8 mouse cellular contexts compared by ENCODE assay signal in the genomic region with DNA sequence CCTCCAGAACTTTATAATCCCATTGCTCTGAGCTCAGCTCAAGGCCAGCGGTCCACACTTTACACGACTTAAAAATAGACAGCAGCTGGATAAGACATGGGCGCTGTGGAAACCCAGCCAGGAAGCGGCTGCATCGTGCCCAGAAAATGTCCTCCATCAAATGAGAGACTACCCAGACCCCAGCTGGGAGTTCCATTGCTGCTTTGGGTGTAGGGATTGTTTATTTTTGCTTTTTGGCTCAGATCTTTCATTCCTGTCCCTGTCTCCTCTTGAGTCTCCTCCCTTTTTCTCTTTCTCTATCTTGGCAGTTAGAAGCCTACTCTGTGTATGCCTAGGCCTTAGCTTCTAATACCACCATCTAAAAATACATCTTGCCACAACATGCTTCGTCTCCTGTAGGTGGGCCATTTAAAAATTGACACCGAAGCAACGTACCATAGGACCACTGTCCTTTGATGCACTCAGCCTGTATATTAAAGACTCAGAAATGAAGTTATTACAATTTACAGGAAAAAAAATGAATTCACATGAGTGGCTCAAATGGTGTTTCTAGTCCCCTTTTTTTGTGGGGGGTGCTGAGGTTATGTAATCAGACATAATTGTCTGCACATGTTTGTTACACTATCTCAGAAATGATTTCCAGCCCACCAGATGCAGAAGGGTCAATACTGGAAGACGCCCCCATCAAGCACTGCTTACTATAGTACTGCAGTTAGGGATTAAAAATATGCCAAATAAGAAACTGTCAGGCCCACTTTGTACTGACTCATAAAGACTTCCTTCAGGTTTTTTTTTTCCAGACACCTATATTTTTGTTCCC.
DNase-seq lines count a peak whose midpoint lies in the region; ATAC-seq and TF ChIP-seq lines count a peak whose summit lies in the region.

No protein-coding gene starts in this region.

- 0 out of 2 replicates have a peak, but pooled peaks have one; percentile 10 for TF ChIP-seq CTCF in lung, embryonic 14.5 days (IDR thresholded peaks at IDR 0.05; ENCODE audit: low read depth)

- H3K27ac ChIP-seq in embryonic facial prominence, embryonic 11.5 days (replicated peaks; ENCODE audit: low read depth, low read length), result no peak overlapping the region
- no peak overlapping the region for H3K27ac ChIP-seq in embryonic facial prominence, embryonic 10.5 days (replicated peaks)
- peak overlapping the region; percentile 61 to 68 for H3K27ac ChIP-seq in heart, embryonic 14.5 days (replicated peaks in 1 of 2; ENCODE audit: control insufficient read depth in 1 of 2, insufficient read depth in 1 of 2, low read depth in 2 of 2, low read length in 2 of 2)
- peak overlapping the region; percentile 87 for H3K27ac ChIP-seq in lung, embryonic 14.5 days (ENCODE audit: low read depth)

- H3K9ac ChIP-seq in embryonic facial prominence, embryonic 11.5 days (replicated peaks; ENCODE audit: low read length), result no peak overlapping the region
- H3K9ac ChIP-seq in heart, embryonic 14.5 days (ENCODE audit: low read length), result no peak overlapping the region
- no peak overlapping the region for H3K9ac ChIP-seq in lung, embryonic 14.5 days

- ATAC-seq in embryonic facial prominence, embryonic 11.5 days (replicated peaks; ENCODE audit: insufficient number of reproducible peaks, low FRiP score, low TSS enrichment, low read depth), result no peak
- peak; percentile 87 for ATAC-seq in heart, embryonic 14.5 days (ENCODE audit: insufficient number of reproducible peaks, insufficient read depth, low FRiP score, low read depth)
- peak; percentile 92 for ATAC-seq in lung, embryonic 14.5 days (ENCODE audit: insufficient read depth)
- ATAC-seq in megakaryocyte, adult 5-6 weeks (ENCODE audit: poor library complexity, severe bottlenecking), result no peak

- H3K4me3 ChIP-seq in embryonic facial prominence, embryonic 11.5 days (ENCODE audit: low read depth, low read length), result no peak overlapping the region
- no peak overlapping the region for H3K4me3 ChIP-seq in embryonic facial prominence, embryonic 10.5 days
- H3K4me3 ChIP-seq in heart, embryonic 14.5 days (ENCODE audit: control insufficient read depth in 1 of 2, insufficient read depth in 1 of 2, low read depth in 1 of 2, low read length in 2 of 2), result no peak overlapping the region
- no peak overlapping the region for H3K4me3 ChIP-seq in lung, embryonic 14.5 days (ENCODE audit: low read depth, low read length)

- H3K27me3 ChIP-seq in embryonic facial prominence, embryonic 11.5 days (ENCODE audit: control insufficient read depth, insufficient read depth, low read length), result no peaks in the 10 kb centered on the region
- no peaks in the 10 kb centered on the region for H3K27me3 ChIP-seq in embryonic facial prominence, embryonic 10.5 days (replicated peaks; ENCODE audit: low read depth, poor library complexity, severe bottlenecking)
- no peaks in the 10 kb centered on the region for H3K27me3 ChIP-seq in heart, embryonic 14.5 days (ENCODE audit: control insufficient read depth, insufficient read depth, low read length)
- no peaks in the 10 kb centered on the region for H3K27me3 ChIP-seq in lung, embryonic 14.5 days (ENCODE audit: insufficient read depth, low read length)

- H3K9me3 ChIP-seq in embryonic facial prominence, embryonic 11.5 days (replicated peaks; ENCODE audit: control insufficient read depth, low read length), result no peaks in the 10 kb centered on the region
- H3K9me3 ChIP-seq in embryonic facial prominence, embryonic 10.5 days, result no peaks in the 10 kb centered on the region
- no peaks in the 10 kb centered on the region for H3K9me3 ChIP-seq in heart, embryonic 14.5 days (ENCODE audit: control insufficient read depth, low read length)
- no peaks in the 10 kb centered on the region for H3K9me3 ChIP-seq in lung, embryonic 14.5 days (ENCODE audit: low read depth, low read length)

- no peak overlapping the region for H3K4me2 ChIP-seq in embryonic facial prominence, embryonic 11.5 days (ENCODE audit: low read depth, low read length)
- H3K4me2 ChIP-seq in heart, embryonic 14.5 days (ENCODE audit: low read length), result no peak overlapping the region
- H3K4me2 ChIP-seq in lung, embryonic 14.5 days, result no peak overlapping the region

- peaks cover 9% of the 10 kb centered on the region for H3K36me3 ChIP-seq in embryonic facial prominence, embryonic 11.5 days (replicated peaks; ENCODE audit: control insufficient read depth, insufficient read depth, low read depth, low read length)
- H3K36me3 ChIP-seq in embryonic facial prominence, embryonic 10.5 days (replicated peaks), result peaks cover 76% of the 10 kb centered on the region
- peaks cover 54% of the 10 kb centered on the region for H3K36me3 ChIP-seq in heart, embryonic 14.5 days (ENCODE audit: control insufficient read depth, insufficient read depth, low read length)
- H3K36me3 ChIP-seq in lung, embryonic 14.5 days (ENCODE audit: insufficient read depth), result peaks cover 43% of the 10 kb centered on the region

- DNase-seq in embryonic facial prominence, embryonic 11.5 days (ENCODE audit: low spot score), result peak; percentile 59
- no peak for DNase-seq in embryonic facial prominence, embryonic 10.5 days (ENCODE audit: low spot score)
- DNase-seq in 3T3-L1 (ENCODE audit: low read depth, low spot score), result peak; percentile 8
- peak; percentile 92 for DNase-seq in lung, embryonic 14.5 days
- DNase-seq in urinary bladder, postnatal 4 days (ENCODE audit: low spot score in 2 of 2), result peak; percentile 71 to 77
- DNase-seq in cerebellum, adult 11-12 months, result no peak

- no peaks in the 10 kb centered on the region for H3K4me1 ChIP-seq in embryonic facial prominence, embryonic 11.5 days (ENCODE audit: control insufficient read depth, insufficient read depth, low read length)
- peaks cover 24% of the 10 kb centered on the region for H3K4me1 ChIP-seq in embryonic facial prominence, embryonic 10.5 days
- peaks cover 12 to 37% of the 10 kb centered on the region in 2 experiments for H3K4me1 ChIP-seq in heart, embryonic 14.5 days (ENCODE audit: control insufficient read depth in 2 of 2, insufficient read depth in 2 of 2, low read length in 2 of 2)
- H3K4me1 ChIP-seq in lung, embryonic 14.5 days (ENCODE audit: insufficient read depth), result peaks cover 21% of the 10 kb centered on the region; the same call in 1 of the 2 replicates

- WGBS in embryonic facial prominence, embryonic 11.5 days, result 72% methylated on average over 9 of the region's 9 CpGs
- 84% methylated on average over 9 of the region's 9 CpGs for WGBS in embryonic facial prominence, embryonic 10.5 days
- WGBS in heart, embryonic 14.5 days, result 28% methylated on average over 9 of the region's 9 CpGs
- WGBS in lung, embryonic 14.5 days, result 34% methylated on average over 9 of the region's 9 CpGs

Comparison
In these comparisons a context has a peak if more than half of its experiments do, and no peak if none do; other contexts are left out.
1. DNase-seq: peak in embryonic facial prominence, embryonic 11.5 days (single experiment), 3T3-L1 (single experiment), lung, embryonic 14.5 days (single experiment) and urinary bladder, postnatal 4 days (2 of 2); none in embryonic facial prominence, embryonic 10.5 days (single experiment) and cerebellum, adult 11-12 months (single experiment).
2. ATAC-seq: peak in heart, embryonic 14.5 days (single experiment) and lung, embryonic 14.5 days (single experiment); none in embryonic facial prominence, embryonic 11.5 days (single experiment) and megakaryocyte, adult 5-6 weeks (single experiment).
3. H3K27ac ChIP-seq: peak in heart, embryonic 14.5 days (2 of 2) and lung, embryonic 14.5 days (single experiment); none in embryonic facial prominence, embryonic 11.5 days (single experiment) and embryonic facial prominence, embryonic 10.5 days (single experiment).